Mouse (Mus musculus) embryonic facial prominence, embryonic 12.5 days (tissue): ENCODE measurements around the gene Mthfr. TPM values are rescaled to one million over a fixed set of nuclear protein-coding genes. Genes with fewer than 3 reads are reported as not detected.

Experiments used
- ATAC-seq: fragments of 200-750 bp; cut with Nextera tagmentation; 2 replicates; pipeline ENCODE4 v1.8.0; 2017; ENCODE audit not compliant: insufficient number of reproducible peaks, insufficient read depth, low FRiP score, low TSS enrichment
- H3K27ac ChIP-seq: fragments of 300-500 bp; sonication (generic); 2 replicates; pipeline ENCODE4 v1.5.1; 2016; ENCODE audit warnings: mild to moderate bottlenecking
- H3K27me3 ChIP-seq: fragments of 300-500 bp; sonication (generic); 2 replicates; pipeline ENCODE4 v1.6.1; 2016; ENCODE audit warnings: mild to moderate bottlenecking, moderate library complexity
- H3K36me3 ChIP-seq: fragments of 300-500 bp; sonication (generic); 2 replicates; pipeline ENCODE4 v1.6.1; 2016; ENCODE audit warnings: mild to moderate bottlenecking
- H3K4me1 ChIP-seq: fragments of 300-500 bp; sonication (generic); 2 replicates; pipeline ENCODE4 v1.6.1; 2016
- H3K4me2 ChIP-seq: fragments of 300-500 bp; sonication (generic); replicated peaks from 2 replicates; pipeline ENCODE4 v1.6.1; 2016; ENCODE audit warnings: mild to moderate bottlenecking, moderate library complexity
- H3K4me3 ChIP-seq: fragments of 300-500 bp; sonication (generic); 2 replicates; pipeline ENCODE4 v1.5.1; 2016; ENCODE audit warnings: mild to moderate bottlenecking
- H3K9ac ChIP-seq: fragments of 300-500 bp; sonication (generic); 2 replicates; pipeline ENCODE4 v1.6.1; 2016; ENCODE audit warnings: mild to moderate bottlenecking, moderate library complexity
- H3K9me3 ChIP-seq: fragments of 300-500 bp; sonication (generic); 2 replicates; pipeline ENCODE4 v1.6.1; 2016; ENCODE audit warnings: mild to moderate bottlenecking, moderate library complexity
- WGBS: fragments of 180-500 bp; shearing (Covaris S2); methylation state at CpG from one replicate; pipeline ENCODE4 v1.1.7; 2016; 5-methylcytosine and 5-hydroxymethylcytosine counted together
- polyA plus RNA-seq: library from polyadenylated mRNA; unstranded; fragments of >200 nt; fragmentation: Nextera tagmentation; extraction: Ambion mirVana; gene quantifications from 2 replicates; pipeline ENCODE4 v1.2.1, GENCODE M21; 2016

Mthfr gene
- polyA plus RNA-seq, 1 experiment from 2014 or later, result 25.7 TPM

GRCm38 (mm10) chr4:148056246-148056645, 17.4 kb downstream of the Mthfr start:
- Histone ChIP-seq H3K4me2 (no peak overlapping the region), H3K4me1 (no peaks in the 10 kb centered on the region), H3K27me3 (no peaks in the 10 kb centered on the region), H3K9me3 (no peaks in the 10 kb centered on the region), H3K27ac (no peak overlapping the region), H3K9ac (no peak overlapping the region), H3K4me3 (no peak overlapping the region), H3K36me3 (peaks cover 73% of the 10 kb centered on the region)
- WGBS, result 87% methylated on average over 7 of the region's 7 CpGs
- ATAC-seq, result no peak

GRCm38 (mm10) chr4:148056801-148057200, 17.9 kb downstream of the Mthfr start:
- Histone ChIP-seq H3K36me3 (peaks cover 67% of the 10 kb centered on the region), H3K9me3 (no peaks in the 10 kb centered on the region), H3K9ac (no peak overlapping the region), H3K4me3 (no peak overlapping the region), H3K27me3 (no peaks in the 10 kb centered on the region), H3K4me2 (no peak overlapping the region), H3K4me1 (no peaks in the 10 kb centered on the region), H3K27ac (no peak overlapping the region)
- ATAC-seq, result no peak
- 83% methylated on average over 4 of the region's 4 CpGs for WGBS

DNA sequence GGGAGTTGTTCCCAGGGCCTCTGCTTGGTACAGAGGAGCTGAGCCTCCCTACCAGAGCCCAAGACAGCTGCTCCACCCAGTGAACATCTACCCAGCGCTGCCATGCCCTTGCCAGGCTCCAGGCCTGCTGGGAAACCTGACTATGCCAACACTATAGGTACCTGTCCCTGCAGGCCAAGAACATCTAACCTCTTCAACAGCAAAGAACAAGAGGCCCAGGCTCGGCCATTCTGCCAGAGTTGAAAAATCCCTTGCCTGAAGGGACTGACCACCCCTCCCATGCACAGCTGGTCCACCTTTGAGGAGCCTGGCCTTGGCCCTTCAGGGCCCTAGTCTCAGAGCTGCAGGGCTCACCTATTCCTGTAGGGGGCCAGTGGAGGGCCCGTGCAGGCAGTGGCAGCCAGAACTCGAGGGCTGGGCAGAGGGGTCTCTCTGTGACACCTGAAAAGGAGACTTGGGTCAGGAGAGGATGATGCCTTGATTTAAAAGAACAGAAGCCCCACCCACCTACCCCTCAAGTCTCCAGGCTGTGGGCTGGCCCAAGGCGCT, 18.9 kb downstream of the Mthfr start:
- H3K4me1 ChIP-seq, result no peaks in the 10 kb centered on the region
- H3K9me3 ChIP-seq, result no peaks in the 10 kb centered on the region
- no peaks in the 10 kb centered on the region for H3K27me3 ChIP-seq
- H3K9ac ChIP-seq, result no peak overlapping the region
- WGBS, result 61% methylated on average over 5 of the region's 5 CpGs
- no peak overlapping the region for H3K4me2 ChIP-seq
- no peak overlapping the region for H3K27ac ChIP-seq
- H3K4me3 ChIP-seq, result no peak overlapping the region
- H3K36me3 ChIP-seq, result peaks cover 58% of the 10 kb centered on the region
- no peak for ATAC-seq

GRCm38 (mm10) chr4:148058218-148058819, 19.4 kb downstream of the Mthfr start:
- Histone ChIP-seq H3K27ac (no peak overlapping the region), H3K4me3 (no peak overlapping the region), H3K36me3 (peaks cover 52% of the 10 kb centered on the region), H3K4me1 (no peaks in the 10 kb centered on the region), H3K9me3 (no peaks in the 10 kb centered on the region), H3K4me2 (no peak overlapping the region), H3K9ac (no peak overlapping the region), H3K27me3 (no peaks in the 10 kb centered on the region)
- 89% methylated on average over 9 of the region's 9 CpGs for WGBS
- no peak for ATAC-seq

DNA sequence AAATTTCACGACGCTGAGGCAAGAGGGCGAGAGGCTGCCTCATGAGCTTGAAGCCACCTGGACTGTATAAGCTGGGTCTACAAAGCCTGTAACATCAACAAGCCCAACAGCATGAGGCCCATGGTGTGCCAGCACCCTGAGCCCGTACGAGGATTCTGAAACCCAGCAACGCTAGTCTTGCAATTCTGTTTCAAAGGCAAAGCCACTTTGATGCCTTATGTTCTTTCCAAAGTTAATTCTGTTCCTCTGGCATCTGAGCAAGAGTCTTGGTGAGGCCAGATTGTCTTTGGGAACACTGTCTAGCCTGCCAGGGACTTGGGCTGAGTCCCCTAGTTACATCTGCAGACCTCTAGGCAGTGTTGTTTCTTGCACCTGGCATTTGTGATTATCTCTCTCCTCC, 20.1 kb downstream of the Mthfr start:
- ATAC-seq, result no peak
- H3K4me1 ChIP-seq, result no peaks in the 10 kb centered on the region
- H3K27me3 ChIP-seq, result no peaks in the 10 kb centered on the region
- H3K36me3 ChIP-seq, result peaks cover 45% of the 10 kb centered on the region
- WGBS, result 88% methylated on average over 6 of the region's 6 CpGs
- no peaks in the 10 kb centered on the region for H3K9me3 ChIP-seq
- no peak overlapping the region for H3K9ac ChIP-seq
- no peak overlapping the region for H3K4me2 ChIP-seq
- no peak overlapping the region for H3K27ac ChIP-seq
- H3K4me3 ChIP-seq, result no peak overlapping the region

DNA sequence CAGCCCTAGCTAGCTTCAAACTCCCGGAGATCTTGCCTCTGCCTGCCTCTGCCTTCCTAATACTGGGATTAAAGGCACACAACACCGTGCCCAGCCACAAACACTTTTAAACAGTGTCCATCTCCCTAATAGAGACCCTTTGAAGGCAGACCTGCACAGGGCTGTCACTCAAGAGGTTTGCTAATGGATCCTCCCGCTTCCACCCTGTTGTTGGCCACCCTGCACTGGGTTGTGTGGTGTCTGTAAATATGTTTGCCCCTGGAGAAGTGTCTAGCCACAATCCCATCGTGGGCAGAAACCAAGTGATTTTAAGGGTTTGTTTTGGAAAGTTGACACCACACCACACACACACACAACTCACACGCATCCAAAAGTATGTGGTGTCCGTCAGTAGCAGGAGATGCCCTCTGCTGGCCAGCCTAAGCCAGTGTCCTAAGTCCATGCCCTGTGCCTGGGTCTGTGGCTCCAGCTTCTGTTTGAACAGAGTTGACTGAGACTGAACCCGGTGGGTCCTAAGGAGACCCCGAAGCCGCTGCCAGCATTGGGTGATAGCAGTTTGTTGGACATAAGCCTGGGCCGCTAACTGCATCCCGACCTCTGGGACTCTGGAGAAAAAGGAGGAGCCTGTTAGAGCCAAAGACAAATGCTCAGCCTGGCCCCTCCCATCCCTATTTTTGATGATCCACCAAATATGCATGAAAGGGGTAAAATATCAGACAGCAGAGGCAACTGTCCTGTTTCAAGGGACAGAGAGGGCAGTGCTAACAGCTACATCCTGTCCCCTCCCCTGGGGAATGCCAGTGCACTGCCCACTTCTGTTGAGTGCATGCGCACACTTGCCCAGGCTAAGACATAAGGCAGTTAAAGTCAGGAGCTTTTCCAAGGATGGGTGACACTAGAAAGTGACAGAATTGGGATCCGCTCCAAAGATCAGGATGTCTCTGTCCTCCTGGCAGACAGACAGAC, 21.5 kb downstream of the Mthfr start:
- ATAC-seq, result 0 out of 2 replicates have a peak, but pooled peaks have one; percentile 39
- Histone ChIP-seq H3K27me3 (no peaks in the 10 kb centered on the region), H3K4me3 (no peak overlapping the region), H3K9ac (no peak overlapping the region), H3K4me1 (no peaks in the 10 kb centered on the region), H3K9me3 (no peaks in the 10 kb centered on the region), H3K36me3 (peaks cover 32% of the 10 kb centered on the region), H3K4me2 (no peak overlapping the region), H3K27ac (no peak overlapping the region)
- WGBS, result 55% methylated on average over 13 of the region's 13 CpGs

DNA sequence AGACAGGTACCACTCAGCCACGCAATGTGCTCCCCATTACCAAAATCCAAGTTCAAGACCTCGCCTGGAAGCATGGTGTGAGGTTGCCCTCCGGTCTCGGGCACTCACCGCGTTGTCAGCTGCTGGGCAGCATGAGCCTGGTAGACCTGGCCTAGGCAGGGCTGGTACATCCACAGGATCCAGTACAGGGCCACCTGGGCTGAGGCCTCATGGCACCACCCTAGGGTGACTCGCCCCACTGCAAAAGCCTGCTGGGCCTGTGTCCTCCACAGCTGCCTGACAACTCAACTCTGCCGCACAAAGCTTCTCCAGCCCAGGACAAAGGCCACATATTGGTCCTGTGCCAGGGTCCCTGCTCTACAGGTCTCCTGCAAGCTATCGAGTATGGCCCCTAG, 22.2 kb downstream of the Mthfr start:
- peaks cover 26% of the 10 kb centered on the region for H3K36me3 ChIP-seq
- WGBS, result 87% methylated on average over 9 of the region's 9 CpGs
- H3K27me3 ChIP-seq, result no peaks in the 10 kb centered on the region
- H3K4me3 ChIP-seq, result no peak overlapping the region
- H3K4me2 ChIP-seq, result no peak overlapping the region
- no peaks in the 10 kb centered on the region for H3K4me1 ChIP-seq
- H3K27ac ChIP-seq, result no peak overlapping the region
- ATAC-seq, result no peak
- no peak overlapping the region for H3K9ac ChIP-seq
- no peaks in the 10 kb centered on the region for H3K9me3 ChIP-seq

DNA sequence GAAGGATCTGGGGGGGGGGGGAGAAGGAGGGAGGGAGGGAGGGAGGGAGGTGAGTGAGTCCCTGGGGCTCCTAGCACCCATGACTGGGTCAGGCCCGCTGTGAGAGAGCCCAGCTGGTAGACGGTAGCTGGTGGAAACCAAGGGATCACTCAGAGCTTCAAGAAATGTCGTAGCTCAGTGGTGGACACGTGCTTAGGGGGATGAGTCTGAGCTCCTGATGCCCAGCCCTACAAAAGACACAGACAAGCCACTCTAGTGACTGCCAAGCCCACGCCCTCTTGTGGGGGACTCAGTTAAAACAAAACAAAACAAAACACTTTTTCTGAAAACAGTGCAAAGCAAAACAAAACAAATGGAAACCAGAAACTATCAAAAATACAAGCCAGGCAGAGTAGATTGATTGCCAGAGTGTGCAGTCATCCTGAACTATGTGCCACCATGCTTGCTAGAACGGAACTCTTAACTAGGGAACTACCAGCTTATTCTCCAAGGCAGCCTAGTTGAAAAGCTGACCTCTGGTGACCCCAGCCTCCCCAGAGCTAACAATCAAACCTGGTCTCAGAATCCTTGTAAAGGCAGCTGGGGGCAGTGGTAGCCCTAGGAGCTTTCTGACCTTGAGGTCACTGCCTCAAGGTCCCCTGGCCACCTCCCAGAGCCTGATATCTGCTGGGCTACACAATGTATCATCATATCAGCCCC, 27.0 kb downstream of the Mthfr start:
- Histone ChIP-seq H3K9ac (no peak overlapping the region), H3K9me3 (no peaks in the 10 kb centered on the region), H3K4me1 (no peaks in the 10 kb centered on the region), H3K4me3 (no peak overlapping the region), H3K36me3 (no peaks in the 10 kb centered on the region), H3K4me2 (no peak overlapping the region), H3K27ac (no peak overlapping the region), H3K27me3 (no peaks in the 10 kb centered on the region)
- WGBS, result 39% methylated on average over 6 of the region's 6 CpGs
- ATAC-seq, result no peak

- H3K27me3 ChIP-seq, result no peaks in the 10 kb centered on the region
- H3K9me3 ChIP-seq, result no peaks in the 10 kb centered on the region
- H3K4me2 ChIP-seq, result no peak overlapping the region
- no peak for ATAC-seq
- no peak overlapping the region for H3K4me3 ChIP-seq
- H3K9ac ChIP-seq, result no peak overlapping the region
- H3K36me3 ChIP-seq, result no peaks in the 10 kb centered on the region
- 42% methylated on average over 9 of the region's 9 CpGs for WGBS
- 0 out of 2 replicates have a peak, but pooled peaks cover 1% of the 10 kb centered on the region for H3K4me1 ChIP-seq
- no peak overlapping the region for H3K27ac ChIP-seq
Observed at GRCm38 (mm10) chr4:148066401-148066744, 27.5 kb downstream of the Mthfr start.

DNA sequence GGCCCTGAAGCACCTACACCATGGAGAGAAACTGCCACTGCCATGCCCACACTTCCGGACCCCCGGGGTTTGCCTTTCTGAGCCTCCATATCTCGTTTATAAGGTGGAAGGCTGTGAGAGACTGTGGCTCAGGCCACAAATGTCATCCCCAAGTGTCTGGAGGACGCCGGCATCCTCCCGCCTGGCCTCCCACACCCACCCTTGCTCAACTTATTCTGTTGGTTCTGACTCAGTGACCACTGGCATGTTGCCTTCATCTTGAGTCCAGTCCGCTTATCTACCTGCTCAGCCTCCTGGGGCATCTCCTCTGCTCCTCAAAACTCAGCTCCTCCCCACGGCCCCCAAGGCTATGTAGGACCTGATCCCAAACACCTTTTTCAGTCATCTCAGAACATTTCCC, 28.5 kb downstream of the Mthfr start:
- H3K9ac ChIP-seq, result no peak overlapping the region
- WGBS, result 90% methylated on average over 8 of the region's 8 CpGs
- no peak for ATAC-seq
- H3K36me3 ChIP-seq, result no peaks in the 10 kb centered on the region
- H3K27ac ChIP-seq, result no peak overlapping the region
- no peak overlapping the region for H3K4me2 ChIP-seq
- H3K4me3 ChIP-seq, result no peak overlapping the region
- 0 out of 2 replicates have a peak, but pooled peaks cover 3% of the 10 kb centered on the region for H3K4me1 ChIP-seq
- H3K27me3 ChIP-seq, result no peaks in the 10 kb centered on the region
- no peaks in the 10 kb centered on the region for H3K9me3 ChIP-seq

- Histone ChIP-seq H3K9me3 (no peaks in the 10 kb centered on the region), H3K4me1 (0 out of 2 replicates have a peak, but pooled peaks cover 3% of the 10 kb centered on the region), H3K4me3 (no peak overlapping the region), H3K9ac (no peak overlapping the region), H3K4me2 (no peak overlapping the region), H3K36me3 (no peaks in the 10 kb centered on the region), H3K27me3 (no peaks in the 10 kb centered on the region), H3K27ac (no peak overlapping the region)
- 83% methylated on average over 9 of the region's 9 CpGs for WGBS
- ATAC-seq, result no peak
Observed at GRCm38 (mm10) chr4:148069602-148070218, 30.8 kb downstream of the Mthfr start.
